Mouse (Mus musculus): ENCODE measurements around the gene Dhx37. TPM values are rescaled to one million over a fixed set of nuclear protein-coding genes. Genes with fewer than 3 reads are reported as not detected.
"Not testable (repeated sequence)": the region's sequence is repeated elsewhere in the genome, so short reads cannot be mapped to it uniquely, and the experiment has no call there.

Gene Dhx37
- polyA plus RNA-seq, 1 experiment from 2014 or later, result 16.5 TPM

- not testable (repeated sequence) for H3K4me2 ChIP-seq; H3K9ac ChIP-seq; ATAC-seq (ENCODE audit: low FRiP score); H3K4me3 ChIP-seq (replicated peaks); H3K36me3 ChIP-seq (replicated peaks); H3K27me3 ChIP-seq; H3K9me3 ChIP-seq
- Histone ChIP-seq H3K4me1 (peaks cover 36% of the 10 kb centered on the region), H3K27ac (peak overlapping the region; percentile 98; the same call in 1 of the 2 replicates)
- WGBS, result 90% methylated on average over 4 of the region's 4 CpGs
Measured at GRCm38 (mm10) chr5:125392176-125392575, 41.7 kb downstream of the Dhx37 start.

GRCm38 (mm10) chr5:125391609-125392008 is 42.3 kb downstream of the Dhx37 start:
- no peak for ATAC-seq (ENCODE audit: low FRiP score)
- 90% methylated on average over 5 of the region's 5 CpGs for WGBS
- no peak overlapping the region for H3K4me2 ChIP-seq
- no peaks in the 10 kb centered on the region; the same call in 1 of the 2 replicates for H3K36me3 ChIP-seq (replicated peaks)
- no peak overlapping the region for H3K4me3 ChIP-seq (replicated peaks)
- H3K27ac ChIP-seq, result no peak overlapping the region
- no peaks in the 10 kb centered on the region for H3K9me3 ChIP-seq
- H3K9ac ChIP-seq, result no peak overlapping the region
- peaks cover 36% of the 10 kb centered on the region for H3K4me1 ChIP-seq
- no peaks in the 10 kb centered on the region for H3K27me3 ChIP-seq

DNA sequence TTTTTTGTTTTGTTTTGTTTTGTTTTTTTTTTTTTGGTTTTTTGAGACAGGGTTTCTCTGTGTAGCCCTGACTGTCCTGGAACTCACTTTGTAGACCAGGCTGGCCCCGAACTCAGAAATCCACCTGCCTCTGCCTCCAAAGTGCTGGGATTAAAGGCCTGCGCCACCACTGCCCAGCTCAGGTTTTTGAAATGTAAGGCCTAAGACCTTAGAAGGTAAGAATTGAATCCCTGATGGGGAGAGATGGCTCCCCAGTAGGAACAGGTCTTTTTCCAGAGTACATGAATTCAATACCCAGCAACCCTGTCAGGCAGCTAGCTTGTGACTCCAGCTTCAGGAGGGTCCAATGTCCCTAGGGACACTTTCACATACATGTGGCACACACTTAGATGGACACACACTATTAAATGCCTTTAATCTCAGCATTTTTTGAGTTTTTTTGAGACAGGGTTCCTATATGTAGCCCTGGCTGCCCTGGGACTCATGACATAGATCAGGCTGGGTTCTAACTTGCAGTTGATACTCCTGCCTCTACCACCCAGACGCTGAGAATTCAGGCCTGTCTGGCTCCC is 42.9 kb downstream of the Dhx37 start:
- no peaks in the 10 kb centered on the region for H3K27me3 ChIP-seq
- no peak for ATAC-seq (ENCODE audit: low FRiP score)
- H3K9ac ChIP-seq, result no peak overlapping the region
- 97% methylated on average over 3 of the region's 3 CpGs for WGBS
- H3K4me1 ChIP-seq, result peaks cover 37% of the 10 kb centered on the region
- peaks cover under 1% of the 10 kb centered on the region for H3K36me3 ChIP-seq (replicated peaks)
- 0 out of 2 replicates have a peak overlapping the region, but pooled peaks have one; percentile 8 for H3K27ac ChIP-seq
- H3K4me3 ChIP-seq (replicated peaks), result no peak overlapping the region
- no peaks in the 10 kb centered on the region for H3K9me3 ChIP-seq
- no peak overlapping the region for H3K4me2 ChIP-seq

GRCm38 (mm10) chr5:125389579-125390441 is 44.1 kb downstream of the Dhx37 start, which contains the start of gene Ubc:
Gene Ubc, minus strand, starts transcription at chr5:125390202.
- peak within 1 kb of the TSS; percentile 96 for H3K27ac ChIP-seq
- under 1% methylated on average over 69 of the region's 69 CpGs for WGBS
- H3K27me3 ChIP-seq, result no peaks in the 10 kb centered on the region
- peak within 1 kb of the TSS; percentile 99 for H3K4me3 ChIP-seq (replicated peaks)
- H3K36me3 ChIP-seq (replicated peaks), result peaks cover 12% of the 10 kb centered on the region
- H3K4me2 ChIP-seq, result peak within 1 kb of the TSS; percentile 98
- ATAC-seq (ENCODE audit: low FRiP score), result peak; percentile 67
- H3K9me3 ChIP-seq, result no peaks in the 10 kb centered on the region
- H3K4me1 ChIP-seq, result peaks cover 39% of the 10 kb centered on the region
- H3K9ac ChIP-seq, result peak within 1 kb of the TSS; percentile 99

DNA sequence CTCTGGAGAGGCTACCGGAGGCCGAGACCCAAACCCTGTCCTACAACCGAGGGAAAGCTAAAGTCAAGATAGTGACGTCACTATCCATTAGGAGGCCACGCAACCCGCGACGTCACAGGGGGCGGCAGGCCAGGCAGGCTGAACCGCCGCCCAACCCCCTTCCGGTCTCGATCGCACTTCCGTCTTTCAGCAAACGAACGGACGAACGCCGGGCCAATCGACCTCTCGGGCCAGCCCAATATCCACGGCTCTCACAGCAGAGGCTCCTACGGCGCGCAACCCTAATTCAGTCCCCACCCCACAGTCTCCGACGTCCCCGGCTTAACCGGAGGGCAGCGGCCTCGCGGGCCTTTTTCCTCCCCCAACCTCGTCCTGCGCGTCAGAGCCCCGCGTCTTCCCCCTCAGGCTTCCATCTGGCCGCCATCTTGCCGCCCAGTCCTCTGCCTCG is 44.8 kb downstream of the Dhx37 start, which contains the start of gene Gm10382:
TSS of gene Gm10382 (plus strand) at position 192 of the 448 bp plus-strand sequence.
- Histone ChIP-seq H3K4me1 (peaks cover 34% of the 10 kb centered on the region), H3K4me2 (peak within 1 kb of the TSS; percentile 98), H3K27me3 (no peaks in the 10 kb centered on the region), H3K27ac (peak within 1 kb of the TSS; percentile 96), H3K4me3 (replicated peaks) (peak within 1 kb of the TSS; percentile 99), H3K9ac (peak within 1 kb of the TSS; percentile 99), H3K36me3 (replicated peaks) (peaks cover 19% of the 10 kb centered on the region), H3K9me3 (no peaks in the 10 kb centered on the region)
- under 1% methylated on average over 41 of the region's 41 CpGs for WGBS
- ATAC-seq (ENCODE audit: low FRiP score), result peak; percentile 28; the same call in 1 of the 2 replicates

- peak overlapping the region; percentile 98 for H3K4me2 ChIP-seq
- no peaks in the 10 kb centered on the region for H3K27me3 ChIP-seq
- WGBS, result 31% methylated on average over 13 of the region's 13 CpGs
- no peak for ATAC-seq (ENCODE audit: low FRiP score)
- H3K4me3 ChIP-seq (replicated peaks), result peak overlapping the region; percentile 99
- no peaks in the 10 kb centered on the region for H3K9me3 ChIP-seq
- H3K4me1 ChIP-seq, result peaks cover 28% of the 10 kb centered on the region
- peak overlapping the region; percentile 99 for H3K9ac ChIP-seq
- H3K36me3 ChIP-seq (replicated peaks), result peaks cover 21% of the 10 kb centered on the region
- no peak overlapping the region for H3K27ac ChIP-seq
Measured at GRCm38 (mm10) chr5:125388358-125389092, 45.4 kb downstream of the Dhx37 start.

GRCm38 (mm10) chr5:125387295-125387694 is 46.6 kb downstream of the Dhx37 start:
- H3K27me3 ChIP-seq; H3K9me3 ChIP-seq; H3K4me3 ChIP-seq (replicated peaks); H3K4me2 ChIP-seq; H3K9ac ChIP-seq; ATAC-seq (ENCODE audit: low FRiP score); H3K27ac ChIP-seq: not testable (repeated sequence)
- 88% methylated on average over 5 of the region's 6 CpGs for WGBS
- Histone ChIP-seq H3K36me3 (replicated peaks) (peaks cover 21% of the 10 kb centered on the region), H3K4me1 (peaks cover 19% of the 10 kb centered on the region)

DNA sequence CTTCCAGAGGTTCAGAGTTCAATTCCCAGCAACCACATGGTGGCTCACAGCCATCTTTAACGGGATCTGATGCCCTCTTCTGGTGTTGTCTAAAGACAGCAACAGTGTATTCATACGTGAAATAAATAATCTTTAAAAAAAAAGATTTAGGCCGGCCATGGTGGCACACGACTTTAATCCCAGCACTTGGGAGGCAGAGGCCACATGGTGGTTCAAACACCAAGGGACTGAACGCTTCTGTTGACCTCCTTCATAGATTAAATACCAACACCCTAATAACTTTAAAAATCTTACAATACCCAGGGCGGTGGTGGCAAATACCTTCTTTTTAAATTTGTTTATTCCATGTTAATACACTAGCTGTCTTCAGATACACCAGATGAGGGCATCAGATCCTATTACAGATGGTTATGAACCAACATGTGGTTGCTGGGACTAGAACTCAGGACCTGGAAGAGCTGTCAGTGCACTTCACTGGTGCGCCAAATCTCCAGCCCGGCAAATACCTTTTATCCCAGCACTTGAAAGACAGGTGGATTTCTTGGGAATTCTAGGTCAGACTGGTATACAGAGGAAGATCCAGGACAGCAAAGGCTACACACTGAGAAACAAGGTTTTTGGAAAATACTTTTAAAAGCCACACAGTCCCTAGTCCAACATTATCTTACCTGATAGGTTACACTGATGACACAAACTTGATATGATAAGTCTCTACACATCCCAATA is 48.5 kb downstream of the Dhx37 start:
- 0 out of 2 replicates have a peak overlapping the region, but pooled peaks have one; percentile 3 for H3K4me2 ChIP-seq

GRCm38 (mm10) chr5:125384512-125385214 is 49.3 kb downstream of the Dhx37 start:
- Histone ChIP-seq H3K4me2 (no peak overlapping the region), H3K27ac (no peak overlapping the region), H3K27me3 (no peaks in the 10 kb centered on the region), H3K9ac (no peak overlapping the region), H3K4me1 (peaks cover 19% of the 10 kb centered on the region), H3K9me3 (no peaks in the 10 kb centered on the region), H3K36me3 (replicated peaks) (peaks cover 21% of the 10 kb centered on the region), H3K4me3 (replicated peaks) (no peak overlapping the region)
- no peak for ATAC-seq (ENCODE audit: low FRiP score)
- 92% methylated on average over 2 of the region's 2 CpGs for WGBS

More for the DNA sequence above, 48.5 kb downstream of the Dhx37 start:
- Histone ChIP-seq H3K27me3 (no peaks in the 10 kb centered on the region), H3K9me3 (no peaks in the 10 kb centered on the region), H3K4me3 (replicated peaks) (no peak overlapping the region), H3K36me3 (replicated peaks) (peaks cover 21% of the 10 kb centered on the region), H3K4me1 (peaks cover 19% of the 10 kb centered on the region), H3K9ac (no peak overlapping the region), H3K27ac (no peak overlapping the region)
- no peak for ATAC-seq (ENCODE audit: low FRiP score)
- 72% methylated on average over 8 of the region's 8 CpGs for WGBS

DNA sequence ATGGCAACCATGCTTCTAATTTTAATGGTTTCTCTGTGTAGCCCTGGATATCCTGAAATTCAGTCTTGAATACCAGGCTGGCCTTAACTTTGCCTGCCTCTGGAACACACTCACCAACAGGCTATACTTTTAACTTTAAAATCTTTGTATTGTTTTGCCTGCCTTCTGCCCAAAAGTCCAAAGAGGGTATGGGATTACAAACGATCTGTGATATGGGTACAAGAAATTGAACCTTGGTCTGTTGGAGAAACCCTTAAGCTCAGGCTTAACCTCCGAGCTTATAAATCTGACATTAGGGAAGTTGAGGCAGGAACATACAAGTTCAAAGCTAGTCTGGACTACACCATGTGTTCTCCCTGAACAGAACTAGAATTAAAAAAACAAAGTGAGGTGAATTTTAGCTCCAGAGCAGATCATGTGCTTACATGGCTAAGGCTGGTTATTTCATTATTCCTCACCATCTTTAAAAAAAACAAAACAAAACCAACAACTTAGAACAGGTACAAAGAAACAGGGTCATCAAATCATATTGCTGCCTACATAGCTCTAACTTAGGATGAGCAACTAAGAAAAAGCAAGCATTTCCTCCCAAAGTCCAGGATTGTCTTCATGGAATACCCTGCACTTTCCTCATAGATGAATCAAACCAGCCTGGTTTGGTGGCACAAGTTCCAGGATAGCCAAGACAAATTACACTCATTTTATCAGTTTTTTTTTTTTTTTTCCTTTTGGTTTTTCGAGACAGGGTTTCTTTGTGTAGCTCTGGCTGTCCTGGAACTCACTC is 50.1 kb downstream of the Dhx37 start:
- Histone ChIP-seq H3K9ac (no peak overlapping the region), H3K4me3 (replicated peaks) (no peak overlapping the region), H3K4me1 (peaks cover 19% of the 10 kb centered on the region), H3K27ac (no peak overlapping the region), H3K27me3 (no peaks in the 10 kb centered on the region), H3K36me3 (replicated peaks) (peaks cover 21% of the 10 kb centered on the region), H3K4me2 (no peak overlapping the region), H3K9me3 (no peaks in the 10 kb centered on the region)
- WGBS, result 78% methylated on average over 3 of the region's 3 CpGs
- ATAC-seq (ENCODE audit: low FRiP score), result no peak

All from forebrain, embryonic 12.5 days (tissue).